Mouse (Mus musculus) midbrain, postnatal 0 days (tissue): Measurements from ENCODE around the gene Tusc2. TPM values are rescaled to one million over a fixed set of nuclear protein-coding genes. Genes with fewer than 3 reads are reported as not detected.
A peak's percentile ranks its signal among the peaks of the same experiment; 100 is the strongest.

Source experiments
- ATAC-seq: fragments of 200-750 bp; cut with Nextera tagmentation; 2 replicates; pipeline ENCODE4 v1.8.0; 2017; ENCODE audit warnings: moderate number of reproducible peaks, mild to moderate bottlenecking, moderate TSS enrichment, moderate library complexity; ENCODE audit not compliant: low FRiP score
- DNase-seq: peaks from one replicate; pipeline ENCODE4 v3.0.0-alpha.2; 2015; ENCODE audit warnings: low spot score
- H3K27ac ChIP-seq: fragments of 300-500 bp; sonication (generic); 2 replicates; pipeline ENCODE4 v1.5.1; 2014; ENCODE audit warnings: low read depth, mild to moderate bottlenecking, low read length, mixed read lengths
- H3K27me3 ChIP-seq: fragments of 300-500 bp; sonication (generic); 2 replicates; pipeline ENCODE4 v1.6.1; 2014; ENCODE audit warnings: low read length, control low read depth, mixed read lengths; ENCODE audit not compliant: insufficient read depth
- H3K36me3 ChIP-seq: fragments of 300-500 bp; sonication (generic); 2 replicates; pipeline ENCODE4 v1.6.1; 2014; ENCODE audit warnings: low read length, control low read depth, mixed read lengths; ENCODE audit not compliant: insufficient read depth
- H3K4me1 ChIP-seq: fragments of 300-500 bp; sonication (generic); 2 replicates; pipeline ENCODE4 v1.6.1; 2014; ENCODE audit warnings: mild to moderate bottlenecking, control low read depth, antibody characterized with exemption, low read length, mixed read lengths; ENCODE audit not compliant: insufficient read depth
- H3K4me2 ChIP-seq: fragments of 300-500 bp; sonication (generic); 2 replicates; pipeline ENCODE4 v1.6.1; 2014; ENCODE audit warnings: low read depth, mild to moderate bottlenecking, low read length, mixed read lengths; ENCODE audit not compliant: poor library complexity, severe bottlenecking
- H3K4me3 ChIP-seq: fragments of 300-500 bp; sonication (generic); 2 replicates; pipeline ENCODE4 v1.5.1; 2014; ENCODE audit warnings: low read depth, mild to moderate bottlenecking, low read length, moderate library complexity
- H3K9ac ChIP-seq: fragments of 300-500 bp; sonication (generic); replicated peaks from 2 replicates; pipeline ENCODE4 v1.6.1; 2014; ENCODE audit warnings: mild to moderate bottlenecking, low read length, moderate library complexity, mixed read lengths; ENCODE audit not compliant: poor library complexity, severe bottlenecking
- H3K9me3 ChIP-seq: fragments of 300-500 bp; sonication (generic); 2 replicates; pipeline ENCODE4 v1.6.1; 2016; ENCODE audit warnings: low read length, control low read depth
- CTCF ChIP-seq: IDR thresholded peaks from 2 replicates; pipeline ENCODE4 v1.5.1; 2016; ENCODE audit warnings: antibody characterized with exemption, mild to moderate bottlenecking
- WGBS: fragments of 180-500 bp; shearing (Covaris S2); extraction: QIAGEN DNeasy Blood & Tissue Kit; methylation state at CpG from one replicate; pipeline ENCODE4 v1.1.7; 2014; 5-methylcytosine and 5-hydroxymethylcytosine counted together
- polyA plus RNA-seq: library from polyadenylated mRNA; unstranded; fragments of >200 nt; fragmentation: Nextera tagmentation; extraction: Ambion mirVana; gene quantifications from 2 replicates; pipeline ENCODE4 v1.2.1, GENCODE M21; 2015
- total RNA-seq: library from RNA; depleted of rRNA; stranded (reverse); fragments of >200 nt; gene quantifications from 2 replicates; pipeline ENCODE4 v1.2.3, GENCODE M21; 2014

Gene Tusc2
- total and polyA plus RNA-seq, 2 experiments from 2014 or later = 132 to 142 TPM

DNA sequence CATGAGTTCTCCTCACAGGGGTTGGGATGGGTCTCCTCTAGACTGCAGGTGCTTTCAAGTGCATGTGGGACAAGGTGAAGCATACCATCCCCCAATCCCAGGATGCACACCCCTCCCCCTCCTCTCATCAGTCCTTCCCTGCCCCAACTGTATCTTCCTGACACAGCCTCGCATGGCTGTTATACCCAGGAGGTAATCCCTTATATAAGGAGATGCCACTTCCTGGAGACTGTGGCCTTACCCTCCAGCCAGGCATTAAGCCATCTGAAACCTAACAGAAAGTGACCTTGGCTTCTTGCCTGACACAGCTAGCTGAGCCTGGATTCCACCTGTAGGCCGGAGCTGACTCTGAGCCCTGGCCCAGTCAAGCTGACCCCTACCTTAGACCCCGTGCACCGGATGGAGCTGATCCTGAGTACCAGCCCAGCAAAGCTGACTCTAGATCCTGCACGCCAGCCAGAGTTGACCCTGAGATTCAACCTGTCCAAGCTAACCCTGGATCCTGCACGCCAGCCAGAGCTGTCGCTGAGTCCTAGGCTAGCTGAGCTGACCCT lies 19.5 kb downstream of the Tusc2 start:
- H3K9me3 ChIP-seq = no peaks in the 10 kb centered on the region
- no peak overlapping the region for H3K27ac ChIP-seq
- 87% methylated on average over 7 of the region's 7 CpGs for whole genome bisulfite sequencing
- no peak overlapping the region for H3K9ac ChIP-seq
- peaks cover 6% of the 10 kb centered on the region for H3K36me3 ChIP-seq
- no peaks in the 10 kb centered on the region for H3K27me3 ChIP-seq
- no peak overlapping the region for H3K4me2 ChIP-seq
- H3K4me1 ChIP-seq = 0 out of 2 replicates have a peak, but pooled peaks cover 11% of the 10 kb centered on the region
- H3K4me3 ChIP-seq = no peak overlapping the region
- no peak for ATAC-seq
- no peak for TF ChIP-seq CTCF
- no peak for DNase-seq

DNA sequence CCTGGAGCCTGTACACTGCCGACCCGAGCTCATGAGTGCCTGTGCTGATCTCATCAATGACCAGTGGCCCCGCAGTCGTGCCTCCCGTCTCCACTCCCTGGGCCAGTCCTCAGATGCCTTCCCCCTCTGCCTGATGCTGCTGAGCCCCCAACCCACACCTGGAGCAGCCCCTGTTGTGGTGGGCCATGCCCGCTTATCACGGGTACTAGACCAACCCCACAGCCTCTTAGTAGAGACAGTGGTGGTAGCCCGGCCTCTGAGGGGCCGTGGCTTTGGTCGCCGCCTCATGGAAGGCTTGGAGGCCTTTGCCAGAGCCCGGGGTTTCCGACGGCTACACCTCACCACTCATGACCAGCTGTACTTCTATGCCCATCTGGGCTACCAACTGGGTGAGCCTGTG lies 20.1 kb downstream of the Tusc2 start:
- Histone ChIP-seq H3K27me3 (no peaks in the 10 kb centered on the region), H3K4me2 (no peak overlapping the region), H3K4me1 (peaks cover 14% of the 10 kb centered on the region; the same call in 1 of the 2 replicates), H3K36me3 (peaks cover 6% of the 10 kb centered on the region), H3K27ac (no peak overlapping the region), H3K9me3 (no peaks in the 10 kb centered on the region), H3K4me3 (no peak overlapping the region), H3K9ac (no peak overlapping the region)
- no peak for TF ChIP-seq CTCF
- no peak for DNase-seq
- 96% methylated on average over 14 of the region's 14 CpGs for WGBS
- no peak for ATAC-seq

DNA sequence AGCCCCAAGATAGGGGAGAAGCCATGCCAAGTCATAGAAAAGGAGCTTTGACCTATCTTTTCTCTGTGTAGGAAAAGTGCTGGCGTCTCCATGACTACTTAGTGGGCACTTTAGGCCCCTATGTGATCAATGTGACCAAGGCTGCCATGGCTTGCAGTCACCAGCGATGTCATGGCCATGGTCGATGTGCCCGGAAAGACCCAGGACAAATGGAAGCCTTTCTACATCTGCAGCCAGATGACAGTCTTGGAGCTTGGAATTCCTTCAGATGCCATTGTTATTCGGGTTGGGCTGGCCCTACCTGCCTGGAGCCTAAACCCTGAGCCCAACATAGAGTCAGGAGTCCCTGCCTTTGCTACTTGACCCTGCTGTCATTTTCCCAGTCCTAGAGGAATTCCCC lies 23.4 kb downstream of the Tusc2 start:
- Histone ChIP-seq H3K9ac (no peak overlapping the region), H3K4me3 (no peak overlapping the region), H3K4me2 (no peak overlapping the region), H3K9me3 (no peaks in the 10 kb centered on the region), H3K27ac (no peak overlapping the region), H3K36me3 (peaks cover 24% of the 10 kb centered on the region), H3K4me1 (peaks cover 15% of the 10 kb centered on the region; the same call in 1 of the 2 replicates), H3K27me3 (no peaks in the 10 kb centered on the region)
- DNase-seq = no peak
- TF ChIP-seq CTCF = no peak
- 98% methylated on average over 5 of the region's 5 CpGs for WGBS
- ATAC-seq = no peak

DNA sequence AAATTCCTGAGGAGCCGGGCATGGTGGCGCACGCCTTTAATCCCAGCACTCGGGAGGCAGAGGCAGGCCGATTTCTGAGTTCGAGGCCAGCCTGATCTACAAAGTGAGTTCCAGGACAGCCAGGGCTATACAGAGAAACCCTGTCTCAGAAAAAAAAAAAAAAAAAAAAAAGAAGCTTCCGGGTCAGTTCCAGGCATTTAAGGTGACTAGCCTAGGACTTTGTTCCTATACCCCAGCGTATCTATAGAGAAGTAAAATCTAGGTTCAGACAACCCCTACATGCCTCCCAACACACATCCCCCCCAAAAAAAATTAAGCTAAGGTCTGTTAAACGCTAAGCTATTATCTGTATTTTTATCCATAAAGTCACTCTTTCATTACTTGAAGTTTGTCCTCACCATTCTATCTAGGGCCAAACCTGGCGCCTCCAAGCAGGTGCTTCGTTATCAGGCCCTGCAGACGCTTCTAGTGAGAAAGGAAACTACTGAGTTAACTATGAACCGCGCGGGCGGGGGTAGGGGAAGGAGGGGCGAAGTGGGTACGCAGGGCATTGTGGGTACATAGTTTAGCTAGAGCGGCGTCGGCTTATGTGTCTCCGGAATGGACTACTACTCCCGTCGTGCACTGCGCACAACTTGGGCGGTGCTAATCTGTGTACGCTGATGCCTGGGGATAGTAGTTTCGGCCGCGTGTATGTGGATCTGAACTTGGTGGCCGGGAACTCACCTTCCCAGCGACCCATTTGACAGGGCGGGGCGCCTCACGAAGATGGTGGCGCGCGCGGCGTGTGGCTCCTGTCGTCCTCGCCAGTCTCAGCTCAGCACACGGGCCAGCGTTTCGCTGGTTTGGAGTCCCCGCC lies 24.1 kb downstream of the Tusc2 start, which contains the start of gene Ifrd2:
Gene Ifrd2, plus strand, starts transcription at position 669 of the 859 bp plus-strand sequence.
- peaks cover 29% of the 10 kb centered on the region for H3K36me3 ChIP-seq
- 13% methylated on average over 46 of the region's 46 CpGs for WGBS
- ATAC-seq (peak; percentile 97), DNase-seq (peak; percentile 99)
- no peaks in the 10 kb centered on the region for H3K27me3 ChIP-seq
- no peak within 1 kb of the TSS for H3K27ac ChIP-seq
- peak within 1 kb of the TSS; percentile 62 for H3K4me3 ChIP-seq
- H3K4me1 ChIP-seq = peaks cover 11% of the 10 kb centered on the region; the same call in 1 of the 2 replicates
- TF ChIP-seq CTCF = no peak
- H3K9ac ChIP-seq = peak within 1 kb of the TSS; percentile 53; the same call in 1 of the 2 replicates
- H3K4me2 ChIP-seq = peak within 1 kb of the TSS; percentile 75
- H3K9me3 ChIP-seq = no peaks in the 10 kb centered on the region

DNA sequence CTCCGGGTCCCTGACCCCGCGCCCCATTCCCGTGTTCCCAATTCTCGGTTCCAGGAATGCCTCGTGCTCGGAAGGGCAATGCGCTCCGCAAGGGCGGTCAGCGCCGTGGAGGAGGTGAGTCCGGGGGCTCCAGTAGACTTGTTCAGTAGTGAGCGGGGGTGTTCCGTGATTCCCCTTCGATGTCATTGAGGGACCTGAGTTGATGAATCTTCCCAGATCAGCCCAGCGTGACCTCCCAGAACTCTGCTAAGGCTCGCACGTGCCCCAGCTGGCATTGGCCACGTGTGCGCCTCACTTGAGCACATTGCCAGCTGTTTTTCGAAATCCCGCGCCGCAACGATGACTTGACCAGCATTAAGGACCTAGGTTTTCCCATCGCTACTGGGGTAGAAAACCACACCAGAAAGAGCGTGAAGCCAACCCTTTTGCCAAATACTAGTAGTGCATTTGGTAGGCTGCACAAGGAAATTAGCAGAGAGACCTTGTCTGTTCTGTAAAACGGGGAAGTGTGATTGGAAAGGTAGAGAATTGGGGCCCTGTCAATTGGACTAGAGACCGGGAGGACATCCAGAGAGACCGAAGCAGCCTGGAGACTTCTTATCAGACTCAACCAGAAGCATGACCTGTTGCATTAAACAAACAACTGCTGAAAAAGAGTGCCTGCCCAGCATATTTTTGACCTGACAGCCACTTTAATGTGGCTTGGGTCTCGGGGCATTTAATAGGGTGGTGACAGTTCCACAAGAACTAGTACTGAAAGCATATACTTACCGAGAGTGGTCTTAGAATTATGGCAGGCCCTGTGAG lies 25.0 kb downstream of the Tusc2 start:
- Histone ChIP-seq H3K4me1 (peaks cover 11% of the 10 kb centered on the region; the same call in 1 of the 2 replicates), H3K4me3 (peak overlapping the region; percentile 62), H3K36me3 (peaks cover 31% of the 10 kb centered on the region), H3K4me2 (peak overlapping the region; percentile 75), H3K27ac (no peak overlapping the region), H3K27me3 (no peaks in the 10 kb centered on the region), H3K9me3 (no peaks in the 10 kb centered on the region), H3K9ac (peak overlapping the region; percentile 53; the same call in 1 of the 2 replicates)
- 7% methylated on average over 33 of the region's 33 CpGs for WGBS
- DNase-seq (peak; percentile 45), ATAC-seq (peak; percentile 44)
- no peak for TF ChIP-seq CTCF
